Mouse (Mus musculus): ENCODE measurements around the gene Zar1. TPM values are rescaled to one million over a fixed set of nuclear protein-coding genes. Genes with fewer than 3 reads are reported as not detected.

Zar1 gene
- total RNA-seq (2023): not detected

GRCm38 (mm10) chr5:72580970-72581332 lies at the start of gene Zar1:
Gene Zar1, minus strand, starts transcription at chr5:72581254.

GRCm38 (mm10) chr5:72587192-72587681 lies 6.2 kb upstream of the Zar1 start, which contains the start of gene Gm5868:
Gene Gm5868, minus strand, starts transcription at chr5:72587551.

DNA sequence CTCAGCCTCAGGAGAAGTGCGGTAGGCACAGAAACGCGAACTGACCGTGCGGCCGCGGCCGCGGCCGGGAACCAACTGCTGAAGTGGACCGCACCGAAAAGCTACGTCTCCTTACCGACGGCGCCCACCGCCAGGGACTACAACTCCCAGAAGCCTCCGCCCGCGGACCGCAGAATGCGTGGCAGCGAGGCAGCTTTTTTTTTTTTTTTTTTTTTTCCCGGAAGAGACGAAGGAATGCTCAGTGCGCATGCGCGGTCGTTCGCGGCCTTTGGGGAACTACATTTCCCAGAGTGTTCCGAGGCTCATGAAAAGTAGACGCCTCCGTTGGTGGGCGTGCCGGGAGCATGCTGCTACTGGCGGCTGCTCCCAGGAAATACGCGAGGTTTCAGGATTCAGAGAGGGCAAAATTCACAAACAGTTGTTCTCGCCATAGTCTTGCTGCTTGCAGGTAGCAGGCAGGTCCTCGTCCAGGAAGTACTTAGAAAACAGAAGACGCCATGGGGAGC lies 21.5 kb downstream of the Zar1 start, which contains the start of gene Nfxl1:
Nfxl1 (minus strand) TSS at position 141 of the 506 bp plus-strand sequence.

Other genes starting within 250 kb of the Zar1 start
- not detected for gene Corin, start 76.8 kb downstream of the Zar1 start, total RNA-seq (2023)
- gene Nfxl1, start 21.6 kb downstream of the Zar1 start, total RNA-seq (2023): 10 to 100 TPM; 10.2 to 15.5 TPM
- not detected for gene Gm5868, start 6.3 kb upstream of the Zar1 start, total RNA-seq (2023)
- gene Cnga1, start 63.0 kb upstream of the Zar1 start, total RNA-seq (2023): under 1 TPM in 1 of 2 experiments, not detected in 1; 0.18 TPM
- not detected for gene Nipal1, start 66.5 kb upstream of the Zar1 start, total RNA-seq (2023)
- 1 to 10 TPM in 1 of 2 experiments, under 1 TPM in 1; 0.75 to 1.1 TPM for gene Txk, start 171.5 kb upstream of the Zar1 start, total RNA-seq (2023)